ENCODE assay signal across 33 mouse cellular contexts in genomic region chr8:12536306-12536705, GRCm38 (mm10). TPM values are rescaled to one million over a fixed set of nuclear protein-coding genes. Genes with fewer than 3 reads are reported as not detected.
A peak's percentile ranks its signal among the peaks of the same experiment; 100 is the strongest.
DNase-seq lines count a peak whose midpoint lies in the region; ATAC-seq lines count a peak whose summit lies in the region.
"Had no signal": no experiment of that assay in that cellular context is flagged by ENCODE, and none has a peak within 500 bp of the region (broad histone marks: within the 10 kb centered on the region; RNA-seq: fewer than 3 reads in every experiment).

No protein-coding gene starts in this region.

- no peak for ATAC-seq in midbrain, embryonic 14.5 days (ENCODE audit: low FRiP score, low TSS enrichment)
- ATAC-seq in midbrain, embryonic 11.5 days (ENCODE audit: low FRiP score), result no peak

- DNase-seq in cerebellum, postnatal 10 days, result peak; percentile 50 to 64
- no peak for DNase-seq in cerebellum, adult 8-10 months
- DNase-seq in midbrain, embryonic 14.5 days, result peak; percentile 44
- no peak for DNase-seq in midbrain, embryonic 11.5 days (ENCODE audit: low spot score, missing footprints)
- DNase-seq in ES-CJ7 (ENCODE audit: low read depth, low spot score), result peak; percentile 21
- peak; percentile 16 for DNase-seq in retina, postnatal 7 days (ENCODE audit: low read depth, low spot score)
- no peak for DNase-seq in spleen, postnatal 4 days (ENCODE audit: low spot score in 2 of 2)
- DNase-seq: adrenal gland, adult 8-10 months; cerebellum, adult 9-10 months; gastrocnemius, postnatal 10 days; heart, postnatal 10 days; kidney, adult 8-10 months; layer of hippocampus, adult 9-11 months; lung, postnatal 14 days; right cerebral cortex, postnatal 14 days; thymus, postnatal 14 days had no signal

- 70% methylated on average over 7 of the region's 7 CpGs for WGBS in midbrain, embryonic 14.5 days
- 85% methylated on average over 7 of the region's 7 CpGs for WGBS in midbrain, embryonic 11.5 days

- H3K4me2 ChIP-seq in midbrain, embryonic 14.5 days (ENCODE audit: low read length), result no peak overlapping the region
- H3K4me2 ChIP-seq in midbrain, embryonic 11.5 days, result no peak overlapping the region
- H3K4me2 ChIP-seq: forebrain, embryonic 12.5 days; hindbrain, embryonic 15.5 days; limb, embryonic 12.5 days; liver, embryonic 15.5 days; lung, embryonic 14.5 days had no signal

- no peaks in the 10 kb centered on the region for H3K36me3 ChIP-seq in midbrain, embryonic 14.5 days (ENCODE audit: control insufficient read depth, insufficient read depth, low read length)
- no peaks in the 10 kb centered on the region for H3K36me3 ChIP-seq in midbrain, embryonic 11.5 days (ENCODE audit: control insufficient read depth, insufficient read depth, low read length)
- H3K36me3 ChIP-seq: forebrain, embryonic 12.5 days; heart, embryonic 13.5 days; hindbrain, embryonic 15.5 days; limb, embryonic 12.5 days; liver, embryonic 15.5 days; stomach, embryonic 15.5 days had no signal

- no peaks in the 10 kb centered on the region for H3K9me3 ChIP-seq in midbrain, embryonic 14.5 days (ENCODE audit: control insufficient read depth, low read length)
- no peaks in the 10 kb centered on the region for H3K9me3 ChIP-seq in midbrain, embryonic 11.5 days (ENCODE audit: control insufficient read depth, low read length)
- H3K9me3 ChIP-seq: forebrain, embryonic 12.5 days; heart, embryonic 13.5 days; hindbrain, embryonic 15.5 days; liver, embryonic 15.5 days; stomach, embryonic 15.5 days had no signal

- no peaks in the 10 kb centered on the region for H3K4me1 ChIP-seq in midbrain, embryonic 14.5 days (ENCODE audit: control insufficient read depth, insufficient read depth, low read length)
- H3K4me1 ChIP-seq in midbrain, embryonic 11.5 days (ENCODE audit: control insufficient read depth, insufficient read depth, low read length), result no peaks in the 10 kb centered on the region
- H3K4me1 ChIP-seq: forebrain, embryonic 12.5 days; limb, embryonic 12.5 days; liver, embryonic 15.5 days had no signal

- H3K4me3 ChIP-seq in midbrain, embryonic 14.5 days (replicated peaks; ENCODE audit: low read depth, low read length), result no peak overlapping the region
- no peak overlapping the region for H3K4me3 ChIP-seq in midbrain, embryonic 11.5 days (ENCODE audit: low read depth, low read length)
- H3K4me3 ChIP-seq: erythroblast, embryonic 14.5 days; forebrain, embryonic 12.5 days; heart, embryonic 13.5 days; hindbrain, embryonic 15.5 days; limb, embryonic 12.5 days; liver, embryonic 15.5 days; stomach, embryonic 15.5 days had no signal

- H3K27me3 ChIP-seq in midbrain, embryonic 14.5 days (ENCODE audit: control insufficient read depth, insufficient read depth, low read length), result no peaks in the 10 kb centered on the region
- no peaks in the 10 kb centered on the region for H3K27me3 ChIP-seq in midbrain, embryonic 11.5 days (ENCODE audit: control insufficient read depth, insufficient read depth, low read length)
- H3K27me3 ChIP-seq: forebrain, embryonic 12.5 days; hindbrain, embryonic 15.5 days; liver, embryonic 15.5 days; stomach, embryonic 15.5 days had no signal

- H3K9ac ChIP-seq in midbrain, embryonic 14.5 days (replicated peaks; ENCODE audit: low read length), result no peak overlapping the region
- no peak overlapping the region for H3K9ac ChIP-seq in midbrain, embryonic 11.5 days (ENCODE audit: low read length)
- H3K9ac ChIP-seq: forebrain, embryonic 12.5 days; heart, embryonic 13.5 days; hindbrain, embryonic 15.5 days; limb, embryonic 12.5 days; liver, embryonic 15.5 days; lung, embryonic 14.5 days; stomach, embryonic 15.5 days had no signal

- no peak overlapping the region for H3K27ac ChIP-seq in midbrain, embryonic 14.5 days (replicated peaks; ENCODE audit: low read depth, low read length)
- no peak overlapping the region for H3K27ac ChIP-seq in midbrain, embryonic 11.5 days (ENCODE audit: low read depth, low read length)
- H3K27ac ChIP-seq: forebrain, embryonic 12.5 days; heart, embryonic 13.5 days; hindbrain, embryonic 15.5 days; limb, embryonic 12.5 days; liver, embryonic 15.5 days; stomach, embryonic 15.5 days had no signal

RNA-seq across cellular contexts. Expression of gene Spaca7, which starts 36.5 kb away (rescaled TPM):
- polyA plus RNA-seq in midbrain, embryonic 14.5 days (2014; fragmentation: Nextera tagmentation; extraction: Ambion mirVana), result not detected in 2 replicates
- not detected in 2 replicates for polyA plus RNA-seq in midbrain, embryonic 11.5 days (2014; fragmentation: Nextera tagmentation; extraction: Ambion mirVana)
- polyA plus RNA-seq: C2C12; cortical plate, adult 2 months; embryonic facial prominence, embryonic 14.5 days; erythroblast, embryonic 14.5 days; forebrain, embryonic 12.5 days; gonadal fat pad, adult 2 months; heart, embryonic 13.5 days; hindbrain, embryonic 15.5 days; intestine, embryonic 14.5 days; limb, embryonic 12.5 days; liver, adult 2 months; liver, embryonic 15.5 days; lung, embryonic 14.5 days; neural tube, embryonic 11.5 days; small intestine, adult 2 months; stomach, embryonic 15.5 days; urinary bladder, adult 2 months had no signal

Comparison
In these comparisons a context has a peak if more than half of its experiments do, and no peak if none do; other contexts are left out.
1. DNase-seq: peak in cerebellum, postnatal 10 days (2 of 2), midbrain, embryonic 14.5 days (single experiment), ES-CJ7 (single experiment) and retina, postnatal 7 days (single experiment); none in cerebellum, adult 8-10 months (single experiment), midbrain, embryonic 11.5 days (single experiment) and spleen, postnatal 4 days (0 of 2).